Mouse (Mus musculus) CH12.LX (cell line): Measurements from ENCODE around the gene Guca1b. TPM values are rescaled to one million over a fixed set of nuclear protein-coding genes. Genes with fewer than 3 reads are reported as not detected.
A peak's percentile ranks its signal among the peaks of the same experiment; 100 is the strongest.

Experiments used
- DNase-seq: peaks from one replicate; pipeline ENCODE4 v3.0.0-alpha.2; 2013; ENCODE audit errors: extremely low read depth
- H3K27ac ChIP-seq: 2 replicates; pipeline ENCODE4 v1.5.1; 2012; ENCODE audit warnings: low read depth, mild to moderate bottlenecking, control low read depth, moderate library complexity; ENCODE audit not compliant: insufficient read depth
- H3K27me3 ChIP-seq: replicated peaks from 2 replicates; pipeline ENCODE3; 2012; ENCODE audit warnings: inconsistent platforms
- H3K36me3 ChIP-seq, 2 experiments: replicated peaks in 1 of 2; 2 replicates each; pipeline versions ENCODE3 to v1.6.1; 2012; ENCODE audit warnings: inconsistent platforms in 1 of 2, low read length in 1 of 2, mild to moderate bottlenecking in 1 of 2, mixed read lengths in 1 of 2, moderate library complexity in 1 of 2; ENCODE audit not compliant: control insufficient read depth in 1 of 2, insufficient read depth in 1 of 2
- H3K4me1 ChIP-seq, 2 experiments: 2 replicates each; pipeline ENCODE4 v1.6.1; 2012; ENCODE audit warnings: inconsistent platforms in 1 of 2, moderate library complexity in 1 of 2; ENCODE audit not compliant: insufficient read depth in 2 of 2, control insufficient read depth in 1 of 2
- H3K4me2 ChIP-seq: 2 replicates; pipeline ENCODE4 v1.6.1; 2012; ENCODE audit warnings: low read depth, mild to moderate bottlenecking, control low read depth; ENCODE audit not compliant: poor library complexity, insufficient read depth, severe bottlenecking
- H3K4me3 ChIP-seq, 3 experiments: fragments of 150-350 bp in 1 of 3; sonication (generic) in 1 of 3; replicated peaks in 1 of 3; 2 replicates each; pipeline versions ENCODE3 to v1.5.1; 2011 to 2012; ENCODE audit warnings: low read depth in 2 of 3, low read length in 2 of 3, mild to moderate bottlenecking in 2 of 3, moderate library complexity in 2 of 3, control low read depth in 1 of 3, improper control_type of control experiment in 1 of 3, inconsistent platforms in 1 of 3, mixed read lengths in 1 of 3; ENCODE audit not compliant: poor library complexity in 1 of 3
- H3K79me2 ChIP-seq: replicated peaks from 2 replicates; pipeline ENCODE4 v1.6.1; 2012; ENCODE audit warnings: mild to moderate bottlenecking, moderate library complexity; ENCODE audit not compliant: control insufficient read depth, poor library complexity, insufficient read depth, severe bottlenecking; ENCODE audit errors: extremely low read depth
- H3K9ac ChIP-seq: 2 replicates; pipeline ENCODE4 v1.6.1; 2012; ENCODE audit warnings: low read depth, mild to moderate bottlenecking, control low read depth, moderate library complexity; ENCODE audit not compliant: insufficient read depth
- H3K9me3 ChIP-seq: replicated peaks from 2 replicates; pipeline ENCODE3; 2012; ENCODE audit warnings: low read length, inconsistent platforms, mixed read lengths
- BHLHE40 ChIP-seq: IDR thresholded peaks from 2 replicates; pipeline ENCODE4 v1.6.1; 2011; ENCODE audit warnings: mild to moderate bottlenecking, low read depth, low read length, improper control_type of control experiment
- CHD2 ChIP-seq: IDR thresholded peaks from 2 replicates; pipeline ENCODE4 v1.6.1; 2011; ENCODE audit warnings: low read length, improper control_type of control experiment
- CTCF ChIP-seq, 2 experiments: IDR thresholded peaks in 1 of 2; conservative IDR thresholded peaks in 1 of 2; 2 replicates each; pipeline ENCODE4 v1.5.1; 2011 to 2012; ENCODE audit warnings: low read depth in 2 of 2, low read length in 2 of 2, improper control_type of control experiment in 1 of 2, inconsistent platforms in 1 of 2, mild to moderate bottlenecking in 1 of 2, moderate library complexity in 1 of 2
- E2F4 ChIP-seq: IDR thresholded peaks from 2 replicates; pipeline ENCODE4 v1.6.1; 2011; ENCODE audit warnings: low read depth, low read length, improper control_type of control experiment; ENCODE audit not compliant: insufficient replicate concordance
- EP300 ChIP-seq: IDR thresholded peaks from 2 replicates; pipeline ENCODE4 v1.6.1; 2011; ENCODE audit warnings: low read length, improper control_type of control experiment
- ETS1 ChIP-seq: conservative IDR thresholded peaks from 2 replicates; pipeline ENCODE4 v1.6.1; 2012; ENCODE audit warnings: low read depth, mild to moderate bottlenecking, inconsistent platforms, low read length, improper control_type of control experiment, moderate library complexity
- HCFC1 ChIP-seq: IDR thresholded peaks from 2 replicates; pipeline ENCODE4 v1.6.1; 2012; ENCODE audit warnings: low read depth, mild to moderate bottlenecking, inconsistent platforms, low read length, improper control_type of control experiment
- IRF4 ChIP-seq: IDR thresholded peaks from 2 replicates; pipeline ENCODE4 v1.6.1; 2014; ENCODE audit warnings: low read depth, mild to moderate bottlenecking, inconsistent platforms, low read length, improper control_type of control experiment
- JUND ChIP-seq: conservative IDR thresholded peaks from 2 replicates; pipeline ENCODE4 v1.6.1; 2011; ENCODE audit warnings: low read depth, low read length, improper control_type of control experiment
- KAT2A ChIP-seq: IDR thresholded peaks from 2 replicates; pipeline ENCODE4 v1.6.1; 2012; ENCODE audit warnings: low read length, improper control_type of control experiment, inconsistent platforms; ENCODE audit not compliant: insufficient replicate concordance
- MAFK ChIP-seq: IDR thresholded peaks from 2 replicates; pipeline ENCODE4 v1.6.1; 2011; ENCODE audit warnings: low read length, improper control_type of control experiment; ENCODE audit not compliant: insufficient replicate concordance
- MAX ChIP-seq: IDR thresholded peaks from 2 replicates; pipeline ENCODE4 v1.6.1; 2011; ENCODE audit warnings: low read length, improper control_type of control experiment
- MAZ ChIP-seq: IDR thresholded peaks from 2 replicates; pipeline ENCODE4 v1.6.1; 2012; ENCODE audit warnings: low read depth, mild to moderate bottlenecking, inconsistent platforms, low read length, improper control_type of control experiment, moderate library complexity
- MEF2A ChIP-seq: IDR thresholded peaks from 2 replicates; pipeline ENCODE4 v1.6.1; 2014; ENCODE audit warnings: low read depth, mild to moderate bottlenecking, inconsistent platforms, low read length, improper control_type of control experiment, borderline replicate concordance
- MXI1 ChIP-seq: IDR thresholded peaks from 2 replicates; pipeline ENCODE4 v1.6.1; 2011; ENCODE audit warnings: mild to moderate bottlenecking, low read depth, low read length, improper control_type of control experiment
- MYC ChIP-seq: IDR thresholded peaks from 2 replicates; pipeline ENCODE4 v1.6.1; 2011; ENCODE audit warnings: low read depth, mild to moderate bottlenecking, improper control_type of control experiment, low read length
- NELFE ChIP-seq: IDR thresholded peaks from 2 replicates; pipeline ENCODE4 v1.6.1; 2011; ENCODE audit warnings: low read depth, low read length, improper control_type of control experiment
- NRF1 ChIP-seq: IDR thresholded peaks from 2 replicates; pipeline ENCODE4 v1.6.1; 2014; ENCODE audit warnings: low read depth, mild to moderate bottlenecking, inconsistent platforms, low read length, improper control_type of control experiment, moderate library complexity
- POLR2A ChIP-seq: IDR thresholded peaks from 2 replicates; pipeline ENCODE4 v1.6.1; 2011; ENCODE audit warnings: low read depth, mild to moderate bottlenecking, improper control_type of control experiment, low read length
- POLR2AphosphoS2 ChIP-seq: IDR thresholded peaks from 2 replicates; pipeline ENCODE4 v1.6.1; 2011; ENCODE audit warnings: low read depth, low read length, improper control_type of control experiment
- RAD21 ChIP-seq: IDR thresholded peaks from 2 replicates; pipeline ENCODE4 v1.6.1; 2011; ENCODE audit warnings: low read depth, mild to moderate bottlenecking, low read length, improper control_type of control experiment, moderate library complexity
- SIN3A ChIP-seq: IDR thresholded peaks from 2 replicates; pipeline ENCODE4 v1.6.1; 2012; ENCODE audit warnings: low read length, improper control_type of control experiment, inconsistent platforms
- SMC3 ChIP-seq: IDR thresholded peaks from 2 replicates; pipeline ENCODE4 v1.6.1; 2011; ENCODE audit warnings: low read depth, low read length, improper control_type of control experiment
- TBP ChIP-seq: conservative IDR thresholded peaks from 2 replicates; pipeline ENCODE4 v1.6.1; 2011; ENCODE audit warnings: low read depth, low read length, improper control_type of control experiment
- TCF12 ChIP-seq: IDR thresholded peaks from 2 replicates; pipeline ENCODE4 v1.6.1; 2014; ENCODE audit warnings: low read depth, mild to moderate bottlenecking, inconsistent platforms, low read length, improper control_type of control experiment
- UBTF ChIP-seq: IDR thresholded peaks from 2 replicates; pipeline ENCODE4 v1.6.1; 2012; ENCODE audit warnings: low read depth, mild to moderate bottlenecking, inconsistent platforms, low read length, improper control_type of control experiment, moderate library complexity
- USF2 ChIP-seq: conservative IDR thresholded peaks from 2 replicates; pipeline ENCODE4 v1.6.1; 2011; ENCODE audit warnings: low read depth, low read length, improper control_type of control experiment
- ZKSCAN1 ChIP-seq: IDR thresholded peaks from 2 replicates; pipeline ENCODE4 v1.6.1; 2012; ENCODE audit warnings: low read depth, inconsistent platforms, low read length, improper control_type of control experiment, borderline replicate concordance
- ZMIZ1 ChIP-seq: IDR thresholded peaks from 2 replicates; pipeline ENCODE4 v1.6.1; 2012; ENCODE audit warnings: low read depth, mild to moderate bottlenecking, inconsistent platforms, low read length, improper control_type of control experiment
- dilution Hi-C: fragments of 300-500 bp; cut with MboI; formaldehyde crosslinking; loops from 2 replicates; pipeline ENCODE4 v1.14.3; 2020; ENCODE audit warnings: low sequenced_read_pairs; ENCODE audit not compliant: extremely low pct_unique_long_range_greater_than_20kb, extremely low pct_ligation_motif_present
- in situ Hi-C: fragments of 300-500 bp; cut with MboI; formaldehyde crosslinking; loops from 3 replicates; pipeline ENCODE4 v1.14.3; 2019; ENCODE audit warnings: low sequenced_read_pairs, low pct_ligation_motif_present, low pct_unique_long_range_greater_than_20kb, mixed read lengths
- polyA plus RNA-seq: library from polyadenylated mRNA; unstranded; fragments of >175 nt; gene quantifications from 2 replicates; pipeline ENCODE4 v1.2.1, GENCODE M21; 2012; ENCODE audit warnings: low read depth; ENCODE audit not compliant: insufficient read length
- total RNA-seq, 2 experiments: library from RNA; depleted of rRNA; stranded (reverse); fragments of 300-350 nt in 1 of 2; fragments of >200 nt in 1 of 2; gene quantifications; 2 replicates each; pipeline ENCODE4 v1.2.3; 2012 to 2014

Gene Guca1b
- total and polyA plus RNA-seq, 3 experiments = 0.59 to 1.6 (median 0.62) TPM

GRCm38 (mm10) chr17:47430815-47431214, 45.6 kb downstream of the Guca1b start:
- no peak for DNase-seq
- H3K79me2 ChIP-seq = no peaks in the 10 kb centered on the region
- no peaks in the 10 kb centered on the region for H3K4me1 ChIP-seq
- no peaks in the 10 kb centered on the region for H3K36me3 ChIP-seq
- H3K4me2 ChIP-seq = no peak overlapping the region
- no peak overlapping the region for H3K27ac ChIP-seq
- in situ Hi-C loops = no loop called here
- H3K4me3 ChIP-seq = no peak overlapping the region
- no peak overlapping the region for H3K9ac ChIP-seq
- H3K27me3 ChIP-seq = peaks cover 8% of the 10 kb centered on the region
- no peaks in the 10 kb centered on the region for H3K9me3 ChIP-seq
- TF ChIP-seq TBP (no peak), ZMIZ1 (no peak), NRF1 (no peak), IRF4 (no peak), SMC3 (peak; percentile 51), USF2 (no peak), HCFC1 (no peak), NELFE (no peak), MXI1 (no peak), CTCF (conservative IDR thresholded peaks at IDR 0.05 in 1 of 2, IDR thresholded peaks at IDR 0.05 in 1 of 2; ENCODE audit: low read depth in 2 of 2, low read length in 2 of 2) (peak in 1 of 2 experiments; percentile 63; a peak in 2 of 4 replicates), MEF2A (no peak), POLR2AphosphoS2 (no peak), SIN3A (no peak), BHLHE40 (no peak), EP300 (no peak), ETS1 (no peak), RAD21 (peak; percentile 18; the same call in 1 of the 2 replicates), TCF12 (no peak)
- dilution Hi-C loops = no loop called here

- H3K4me3 ChIP-seq = no peak within 1 kb of the TSS
- H3K4me1 ChIP-seq = peaks cover 4 to 24% of the 10 kb centered on the region in 2 experiments
- H3K27me3 ChIP-seq = no peaks in the 10 kb centered on the region
- no peak within 1 kb of the TSS for H3K4me2 ChIP-seq
- in situ Hi-C loops (no loop called here), dilution Hi-C loops (no loop called here)
- H3K9me3 ChIP-seq = peaks cover 8% of the 10 kb centered on the region
- no peaks in the 10 kb centered on the region for H3K36me3 ChIP-seq
- no peak within 1 kb of the TSS for H3K27ac ChIP-seq
- no peak within 1 kb of the TSS for H3K9ac ChIP-seq
- TF ChIP-seq MAX (no peak), UBTF (no peak), POLR2A (no peak), MAFK (no peak), MYC (no peak), CHD2 (no peak), E2F4 (no peak), POLR2AphosphoS2 (no peak), HCFC1 (no peak), MXI1 (no peak), MAZ (no peak), KAT2A (no peak), JUND (no peak), ZKSCAN1 (no peak), SMC3 (no peak)
- no peak for DNase-seq
- H3K79me2 ChIP-seq = no peaks in the 10 kb centered on the region
These were observed 51.1 kb downstream of the Guca1b start, which contains the start of gene AI661453 for GRCm38 (mm10) chr17:47436156-47436906. TSS of gene AI661453 (plus strand) at chr17:47436615.
